ENCODE assay signal across 9 mouse cellular contexts in genomic region chr2:166887816-166888215, GRCm38 (mm10). TPM values are rescaled to one million over a fixed set of nuclear protein-coding genes. Genes with fewer than 3 reads are reported as not detected.
DNase-seq lines count a peak whose midpoint lies in the region; ATAC-seq lines count a peak whose summit lies in the region.
"Had no signal": no experiment of that assay in that cellular context is flagged by ENCODE, and none has a peak within 500 bp of the region (broad histone marks: within the 10 kb centered on the region; RNA-seq: fewer than 3 reads in every experiment).

No protein-coding gene starts in this region.

- DNase-seq in forebrain, embryonic 11.5 days (ENCODE audit: low spot score), result peak; percentile 67
- peak; percentile 93 for DNase-seq in midbrain, embryonic 11.5 days (ENCODE audit: low spot score, missing footprints)
- peak; percentile 34 for DNase-seq in retina, embryonic 14.5 days (ENCODE audit: low spot score)
- DNase-seq in kidney, postnatal 10 days, result no peak
- no peak for DNase-seq in left cerebral cortex, adult 8-10 months (ENCODE audit: low spot score in 2 of 2)
- DNase-seq: cerebellum, adult 11-12 months had no signal

- no peaks in the 10 kb centered on the region for H3K4me1 ChIP-seq in forebrain, embryonic 11.5 days (replicated peaks; ENCODE audit: control insufficient read depth, insufficient read depth, low read length)
- 0 out of 2 replicates have a peak, but pooled peaks cover 3% of the 10 kb centered on the region for H3K4me1 ChIP-seq in forebrain, embryonic 15.5 days
- H3K4me1 ChIP-seq in midbrain, embryonic 11.5 days (ENCODE audit: control insufficient read depth, insufficient read depth, low read length), result peaks cover 4% of the 10 kb centered on the region; the same call in 1 of the 2 replicates
- H3K4me1 ChIP-seq in midbrain, embryonic 16.5 days (ENCODE audit: control insufficient read depth, insufficient read depth, low read length), result no peaks in the 10 kb centered on the region
- peaks cover 10% of the 10 kb centered on the region; the same call in 1 of the 2 replicates for H3K4me1 ChIP-seq in embryonic facial prominence, embryonic 15.5 days

- H3K9ac ChIP-seq in forebrain, embryonic 11.5 days (ENCODE audit: low read length), result no peak overlapping the region
- H3K9ac ChIP-seq in forebrain, embryonic 15.5 days (replicated peaks), result no peak overlapping the region
- no peak overlapping the region for H3K9ac ChIP-seq in midbrain, embryonic 11.5 days (ENCODE audit: low read length)
- no peak overlapping the region for H3K9ac ChIP-seq in midbrain, embryonic 16.5 days (ENCODE audit: low read depth, low read length)
- no peak overlapping the region for H3K9ac ChIP-seq in embryonic facial prominence, embryonic 15.5 days

- H3K9me3 ChIP-seq in forebrain, embryonic 11.5 days (ENCODE audit: control insufficient read depth, low read length), result no peaks in the 10 kb centered on the region
- no peaks in the 10 kb centered on the region for H3K9me3 ChIP-seq in forebrain, embryonic 15.5 days
- no peaks in the 10 kb centered on the region for H3K9me3 ChIP-seq in midbrain, embryonic 11.5 days (ENCODE audit: control insufficient read depth, low read length)
- no peaks in the 10 kb centered on the region for H3K9me3 ChIP-seq in midbrain, embryonic 16.5 days (replicated peaks; ENCODE audit: control insufficient read depth, low read length, poor library complexity, severe bottlenecking)
- H3K9me3 ChIP-seq in embryonic facial prominence, embryonic 15.5 days (replicated peaks), result no peaks in the 10 kb centered on the region

- H3K4me3 ChIP-seq in forebrain, embryonic 11.5 days (ENCODE audit: low read depth, low read length), result no peak overlapping the region
- no peak overlapping the region for H3K4me3 ChIP-seq in forebrain, embryonic 15.5 days
- no peak overlapping the region for H3K4me3 ChIP-seq in midbrain, embryonic 11.5 days (ENCODE audit: low read depth, low read length)
- H3K4me3 ChIP-seq in midbrain, embryonic 16.5 days (ENCODE audit: low read depth, low read length), result no peak overlapping the region
- no peak overlapping the region for H3K4me3 ChIP-seq in embryonic facial prominence, embryonic 15.5 days (replicated peaks)

- H3K27me3 ChIP-seq in forebrain, embryonic 11.5 days (ENCODE audit: control insufficient read depth, insufficient read depth, low read length), result no peaks in the 10 kb centered on the region
- H3K27me3 ChIP-seq in forebrain, embryonic 15.5 days, result no peaks in the 10 kb centered on the region
- H3K27me3 ChIP-seq in midbrain, embryonic 11.5 days (ENCODE audit: control insufficient read depth, insufficient read depth, low read length), result no peaks in the 10 kb centered on the region
- H3K27me3 ChIP-seq in midbrain, embryonic 16.5 days (ENCODE audit: control insufficient read depth, insufficient read depth, low read depth, low read length), result no peaks in the 10 kb centered on the region
- H3K27me3 ChIP-seq in embryonic facial prominence, embryonic 15.5 days, result no peaks in the 10 kb centered on the region

- H3K36me3 ChIP-seq in forebrain, embryonic 11.5 days (ENCODE audit: control insufficient read depth, insufficient read depth, low read length), result no peaks in the 10 kb centered on the region
- peaks cover under 1% of the 10 kb centered on the region; the same call in 1 of the 2 replicates for H3K36me3 ChIP-seq in forebrain, embryonic 15.5 days
- H3K36me3 ChIP-seq in midbrain, embryonic 11.5 days (ENCODE audit: control insufficient read depth, insufficient read depth, low read length), result no peaks in the 10 kb centered on the region
- peaks cover 3% of the 10 kb centered on the region for H3K36me3 ChIP-seq in midbrain, embryonic 16.5 days (ENCODE audit: control insufficient read depth, insufficient read depth, low read length)
- H3K36me3 ChIP-seq in embryonic facial prominence, embryonic 15.5 days, result peaks cover 26% of the 10 kb centered on the region

- whole genome bisulfite sequencing in forebrain, embryonic 11.5 days, result 20% methylated on average over 11 of the region's 11 CpGs
- 22% methylated on average over 11 of the region's 11 CpGs for WGBS in forebrain, embryonic 15.5 days
- WGBS in midbrain, embryonic 11.5 days, result 20% methylated on average over 11 of the region's 11 CpGs
- 18% methylated on average over 11 of the region's 11 CpGs for WGBS in midbrain, embryonic 16.5 days
- 39% methylated on average over 11 of the region's 11 CpGs for WGBS in embryonic facial prominence, embryonic 15.5 days

- H3K27ac ChIP-seq in forebrain, embryonic 11.5 days (ENCODE audit: low read depth, low read length), result no peak overlapping the region
- H3K27ac ChIP-seq in forebrain, embryonic 15.5 days (replicated peaks), result no peak overlapping the region
- no peak overlapping the region; the same call in 1 of the 2 replicates for H3K27ac ChIP-seq in midbrain, embryonic 11.5 days (ENCODE audit: low read depth, low read length)
- H3K27ac ChIP-seq in midbrain, embryonic 16.5 days (ENCODE audit: low read length), result no peak overlapping the region
- no peak overlapping the region for H3K27ac ChIP-seq in embryonic facial prominence, embryonic 15.5 days (replicated peaks)

- ATAC-seq in forebrain, embryonic 11.5 days (replicated peaks; ENCODE audit: low FRiP score), result peak; percentile 69; the same call in 1 of the 2 replicates
- no peak for ATAC-seq in forebrain, embryonic 15.5 days (replicated peaks)
- ATAC-seq in midbrain, embryonic 11.5 days (ENCODE audit: low FRiP score), result peak; percentile 81
- no peak for ATAC-seq in midbrain, embryonic 16.5 days
- ATAC-seq in embryonic facial prominence, embryonic 15.5 days (ENCODE audit: insufficient number of reproducible peaks, low FRiP score, low TSS enrichment, low read depth), result peak; percentile 63; the same call in 1 of the 2 replicates

- no peak overlapping the region for H3K4me2 ChIP-seq in forebrain, embryonic 11.5 days (ENCODE audit: low read depth, low read length, severe bottlenecking)
- no peak overlapping the region for H3K4me2 ChIP-seq in forebrain, embryonic 15.5 days (replicated peaks)
- no peak overlapping the region for H3K4me2 ChIP-seq in midbrain, embryonic 11.5 days
- no peak overlapping the region for H3K4me2 ChIP-seq in midbrain, embryonic 16.5 days (ENCODE audit: low read length)
- H3K4me2 ChIP-seq in embryonic facial prominence, embryonic 15.5 days (replicated peaks), result no peak overlapping the region

RNA-seq across cellular contexts. Expression of gene Cse1l, which starts 18.0 kb away (rescaled TPM):
- 222 and 240 TPM in 2 replicates for polyA plus RNA-seq in forebrain, embryonic 11.5 days (2014; fragmentation: Nextera tagmentation; extraction: Ambion mirVana)
- polyA plus RNA-seq in forebrain, embryonic 15.5 days (2015; fragmentation: Nextera tagmentation; extraction: Ambion mirVana), result 101 TPM in 2 replicates
- 231 and 260 TPM in 2 replicates for polyA plus RNA-seq in midbrain, embryonic 11.5 days (2014; fragmentation: Nextera tagmentation; extraction: Ambion mirVana)
- polyA plus RNA-seq in midbrain, embryonic 16.5 days (2015; fragmentation: Nextera tagmentation; extraction: Ambion mirVana), result 100 and 102 TPM in 2 replicates
- polyA plus RNA-seq in embryonic facial prominence, embryonic 15.5 days (2015; fragmentation: Nextera tagmentation; extraction: Ambion mirVana), result 85.6 and 92.2 TPM in 2 replicates
- 10 to 100 TPM; 55.4 to 61.0 (median 58.1) TPM for total RNA-seq in left cerebral cortex, adult 8-10 months (2022)

Comparison
In these comparisons a context has a peak if more than half of its experiments do, and no peak if none do; other contexts are left out.
1. ATAC-seq: peak in forebrain, embryonic 11.5 days (single experiment), midbrain, embryonic 11.5 days (single experiment) and embryonic facial prominence, embryonic 15.5 days (single experiment); none in forebrain, embryonic 15.5 days (single experiment) and midbrain, embryonic 16.5 days (single experiment).
2. DNase-seq: peak in forebrain, embryonic 11.5 days (single experiment), midbrain, embryonic 11.5 days (single experiment) and retina, embryonic 14.5 days (single experiment); none in kidney, postnatal 10 days (single experiment) and left cerebral cortex, adult 8-10 months (0 of 2).